Mouse (Mus musculus): ENCODE data around the gene Ywhag. TPM values are rescaled to one million over a fixed set of nuclear protein-coding genes. Genes with fewer than 3 reads are reported as not detected.

Ywhag gene
- polyA plus RNA-seq, 1 experiment, result 58.1 TPM

DNA sequence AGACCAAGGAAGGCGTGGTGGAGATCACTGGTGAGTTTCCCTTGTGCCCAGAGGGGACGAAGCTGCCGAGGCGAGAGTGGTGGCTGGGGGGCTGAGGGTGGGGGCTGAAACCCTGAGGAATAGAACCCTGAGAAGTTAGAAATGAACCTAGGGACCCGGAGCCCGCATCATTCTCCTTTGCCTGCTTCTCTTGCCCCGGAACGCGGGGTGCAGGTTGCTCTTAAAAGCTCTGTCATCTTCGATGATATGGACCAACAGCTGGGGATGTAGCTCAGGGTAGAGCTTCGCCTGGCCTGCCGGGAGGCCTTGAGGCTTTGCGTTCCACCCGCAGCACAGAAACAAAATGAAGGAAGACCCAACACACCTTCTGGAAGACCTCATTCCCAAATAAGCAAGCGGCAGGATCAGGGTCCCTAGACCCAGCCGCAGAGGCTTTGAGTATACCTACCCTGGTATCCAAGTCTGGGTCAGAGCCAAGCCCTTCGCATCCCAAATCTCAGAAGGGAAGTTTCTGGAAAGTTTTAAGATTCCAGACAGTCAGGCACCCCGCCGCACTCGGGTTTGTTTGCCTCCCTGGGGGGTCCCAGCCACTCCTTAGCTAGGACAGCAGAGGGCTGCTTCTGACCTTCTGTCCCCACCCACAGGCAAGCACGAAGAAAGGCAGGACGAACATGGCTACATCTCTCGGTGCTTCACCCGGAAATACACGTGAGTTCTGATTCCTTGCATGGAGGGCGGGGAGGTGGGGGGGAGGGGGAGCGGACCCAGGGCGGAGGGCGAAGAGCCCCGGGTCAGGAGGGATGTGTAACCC, 45.8 kb downstream of the Ywhag start:
- 6% methylated on average over 30 of the region's 30 CpGs for whole genome bisulfite sequencing
- TF ChIP-seq POLR2A (IDR thresholded peaks at IDR 0.05; ENCODE audit: borderline replicate concordance, control insufficient read depth, low read depth, low read length) (no peak), CTCF (IDR thresholded peaks at IDR 0.05; ENCODE audit: control insufficient read depth, insufficient read depth, low read length) (no peak)
- Histone ChIP-seq H3K4me1 (ENCODE audit: control insufficient read depth, insufficient read depth, low read length) (no peaks in the 10 kb centered on the region), H3K4me3 (replicated peaks; ENCODE audit: control insufficient read depth, low read depth, low read length) (no peak overlapping the region), H3K27ac (ENCODE audit: control insufficient read depth, insufficient read depth, low read depth, low read length, poor library complexity) (no peak overlapping the region)

DNA sequence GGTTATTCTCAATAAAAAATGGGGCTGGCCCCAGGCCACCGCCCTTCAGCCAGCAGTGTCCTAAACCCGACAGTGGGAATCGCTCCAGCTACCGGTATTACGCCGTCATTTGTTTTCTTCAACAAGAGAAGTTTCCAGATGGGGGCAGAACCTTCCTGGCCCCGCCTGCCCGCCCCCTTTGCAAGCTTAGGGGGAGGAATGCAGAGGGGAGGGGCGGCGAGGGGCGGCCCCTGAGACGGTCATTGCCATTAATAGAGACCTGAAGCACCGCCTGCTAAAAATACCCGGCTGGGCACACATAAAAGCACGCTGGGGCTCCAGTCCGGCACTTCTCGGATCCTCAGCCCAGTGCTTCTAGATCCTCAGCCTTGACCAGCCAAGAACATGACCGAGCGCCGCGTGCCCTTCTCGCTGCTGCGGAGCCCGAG, 46.7 kb downstream of the Ywhag start, which contains the start of gene Hspb1:
Gene Hspb1 (plus strand): TSS at position 245 of the 428 bp plus-strand sequence.
- no peak within 1 kb of the TSS for H3K27ac ChIP-seq (ENCODE audit: control insufficient read depth, insufficient read depth, low read depth, low read length, poor library complexity)
- H3K4me3 ChIP-seq (replicated peaks; ENCODE audit: control insufficient read depth, low read depth, low read length), result no peak within 1 kb of the TSS
- whole genome bisulfite sequencing, result 2% methylated on average over 24 of the region's 24 CpGs
- TF ChIP-seq CTCF (IDR thresholded peaks at IDR 0.05; ENCODE audit: control insufficient read depth, insufficient read depth, low read length) (no peak), POLR2A (IDR thresholded peaks at IDR 0.05; ENCODE audit: borderline replicate concordance, control insufficient read depth, low read depth, low read length) (no peak)
- H3K4me1 ChIP-seq (ENCODE audit: control insufficient read depth, insufficient read depth, low read length), result no peaks in the 10 kb centered on the region

DNA sequence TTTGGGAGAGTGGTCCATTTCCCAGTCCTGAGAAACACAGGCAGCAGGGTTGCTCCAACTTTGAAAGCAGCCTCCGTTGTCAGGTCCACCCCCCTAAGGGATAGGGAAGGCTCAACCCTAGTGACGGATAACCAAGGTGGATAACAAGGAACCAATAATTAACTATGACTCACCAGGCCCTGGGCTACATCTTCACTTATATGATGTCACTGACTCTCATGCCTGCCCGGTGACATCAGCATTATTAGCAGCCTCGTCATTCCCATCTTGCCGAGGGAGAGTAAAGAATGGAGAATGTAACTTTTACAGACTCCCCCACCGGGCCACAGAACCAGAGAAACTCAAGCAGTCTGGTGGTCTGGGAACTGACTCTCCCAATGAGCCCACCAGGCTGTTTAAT, 49.8 kb downstream of the Ywhag start:
- H3K27ac ChIP-seq (ENCODE audit: control insufficient read depth, insufficient read depth, low read depth, low read length, poor library complexity), result no peak overlapping the region
- TF ChIP-seq POLR2A (IDR thresholded peaks at IDR 0.05; ENCODE audit: borderline replicate concordance, control insufficient read depth, low read depth, low read length) (no peak), CTCF (IDR thresholded peaks at IDR 0.05; ENCODE audit: control insufficient read depth, insufficient read depth, low read length) (no peak)
- no peak overlapping the region for H3K4me3 ChIP-seq (replicated peaks; ENCODE audit: control insufficient read depth, low read depth, low read length)
- H3K4me1 ChIP-seq (ENCODE audit: control insufficient read depth, insufficient read depth, low read length), result no peaks in the 10 kb centered on the region
- 80% methylated on average over 6 of the region's 6 CpGs for WGBS

- Histone ChIP-seq H3K27ac (ENCODE audit: control insufficient read depth, insufficient read depth, low read depth, low read length, poor library complexity) (no peak overlapping the region), H3K4me3 (replicated peaks; ENCODE audit: control insufficient read depth, low read depth, low read length) (no peak overlapping the region), H3K4me1 (ENCODE audit: control insufficient read depth, insufficient read depth, low read length) (no peaks in the 10 kb centered on the region; the same call in 1 of the 2 replicates)
- WGBS, result 21% methylated on average over 13 of the region's 13 CpGs
- TF ChIP-seq POLR2A (IDR thresholded peaks at IDR 0.05; ENCODE audit: borderline replicate concordance, control insufficient read depth, low read depth, low read length), result no peak
- no peak for TF ChIP-seq CTCF (IDR thresholded peaks at IDR 0.05; ENCODE audit: control insufficient read depth, insufficient read depth, low read length)
Measured at GRCm38 (mm10) chr5:135879449-135880158, 54.8 kb downstream of the Ywhag start.

DNA sequence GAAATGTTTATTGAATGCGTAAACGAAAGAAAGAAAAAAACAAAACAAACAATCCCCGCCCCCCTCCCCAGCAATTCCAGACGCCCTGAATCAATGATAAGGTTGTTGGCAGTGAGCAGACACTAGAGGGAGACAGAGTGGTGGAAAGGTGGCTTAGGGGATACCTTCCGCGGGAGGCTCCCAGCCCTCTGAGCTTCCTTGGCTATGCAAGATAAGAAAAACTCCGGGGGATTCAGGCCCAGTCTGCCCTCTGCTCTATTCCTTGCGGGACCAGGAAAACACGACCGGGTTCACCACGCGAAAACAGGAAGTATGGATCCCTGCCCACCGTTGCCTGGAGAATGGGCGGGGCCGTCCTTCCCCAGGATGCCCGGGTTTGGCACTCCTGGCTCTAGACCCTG, 56.6 kb downstream of the Ywhag start:
- TF ChIP-seq CTCF (IDR thresholded peaks at IDR 0.05; ENCODE audit: control insufficient read depth, insufficient read depth, low read length) (peak; percentile 51), POLR2A (IDR thresholded peaks at IDR 0.05; ENCODE audit: borderline replicate concordance, control insufficient read depth, low read depth, low read length) (no peak)
- H3K4me3 ChIP-seq (replicated peaks; ENCODE audit: control insufficient read depth, low read depth, low read length), result no peak overlapping the region
- no peaks in the 10 kb centered on the region; the same call in 1 of the 2 replicates for H3K4me1 ChIP-seq (ENCODE audit: control insufficient read depth, insufficient read depth, low read length)
- H3K27ac ChIP-seq (ENCODE audit: control insufficient read depth, insufficient read depth, low read depth, low read length, poor library complexity), result no peak overlapping the region
- 2% methylated on average over 16 of the region's 16 CpGs for WGBS

- no peaks in the 10 kb centered on the region; the same call in 1 of the 2 replicates for H3K4me1 ChIP-seq (ENCODE audit: control insufficient read depth, insufficient read depth, low read length)
- H3K27ac ChIP-seq (ENCODE audit: control insufficient read depth, insufficient read depth, low read depth, low read length, poor library complexity), result no peak overlapping the region
- peak; percentile 50 for TF ChIP-seq CTCF (IDR thresholded peaks at IDR 0.05; ENCODE audit: control insufficient read depth, insufficient read depth, low read length)
- TF ChIP-seq POLR2A (IDR thresholded peaks at IDR 0.05; ENCODE audit: borderline replicate concordance, control insufficient read depth, low read depth, low read length), result no peak
- WGBS, result 4% methylated on average over 8 of the region's 8 CpGs
- H3K4me3 ChIP-seq (replicated peaks; ENCODE audit: control insufficient read depth, low read depth, low read length), result no peak overlapping the region
Measured at GRCm38 (mm10) chr5:135877180-135877579, 57.2 kb downstream of the Ywhag start.

GRCm38 (mm10) chr5:135873753-135874152, 60.7 kb downstream of the Ywhag start:
- Histone ChIP-seq H3K4me3 (replicated peaks; ENCODE audit: control insufficient read depth, low read depth, low read length) (no peak overlapping the region), H3K27ac (ENCODE audit: control insufficient read depth, insufficient read depth, low read depth, low read length, poor library complexity) (no peak overlapping the region), H3K4me1 (ENCODE audit: control insufficient read depth, insufficient read depth, low read length) (no peaks in the 10 kb centered on the region; the same call in 1 of the 2 replicates)
- no peak for TF ChIP-seq POLR2A (IDR thresholded peaks at IDR 0.05; ENCODE audit: borderline replicate concordance, control insufficient read depth, low read depth, low read length)
- TF ChIP-seq CTCF (IDR thresholded peaks at IDR 0.05; ENCODE audit: control insufficient read depth, insufficient read depth, low read length), result no peak
- 59% methylated on average over 9 of the region's 9 CpGs for WGBS

GRCm38 (mm10) chr5:135872996-135873395, 61.4 kb downstream of the Ywhag start:
- Histone ChIP-seq H3K27ac (ENCODE audit: control insufficient read depth, insufficient read depth, low read depth, low read length, poor library complexity) (no peak overlapping the region), H3K4me1 (ENCODE audit: control insufficient read depth, insufficient read depth, low read length) (no peaks in the 10 kb centered on the region; the same call in 1 of the 2 replicates), H3K4me3 (replicated peaks; ENCODE audit: control insufficient read depth, low read depth, low read length) (no peak overlapping the region)
- TF ChIP-seq POLR2A (IDR thresholded peaks at IDR 0.05; ENCODE audit: borderline replicate concordance, control insufficient read depth, low read depth, low read length) (no peak), CTCF (IDR thresholded peaks at IDR 0.05; ENCODE audit: control insufficient read depth, insufficient read depth, low read length) (no peak)
- 10% methylated on average over 16 of the region's 16 CpGs for WGBS
